Mouse (Mus musculus): ENCODE results near the gene Neu1.

GRCm38 (mm10) chr17:34959881-34960515, 28.9 kb downstream of the Neu1 start:
- no peak for TF ChIP-seq CTCF (IDR thresholded peaks at IDR 0.05)
- TF ChIP-seq POLR2A (IDR thresholded peaks at IDR 0.05; ENCODE audit: insufficient read depth, low read depth, low read length), result no peak
